Mouse (Mus musculus) liver, embryonic 14.5 days (tissue): ENCODE data around the gene Nenf.

Experiments used
- CTCF ChIP-seq: IDR thresholded peaks from 2 replicates; pipeline ENCODE4 v1.5.1; 2016; ENCODE audit warnings: antibody characterized with exemption, low read depth, control low read depth
- EP300 ChIP-seq: IDR thresholded peaks from 2 replicates; pipeline ENCODE4 v1.6.1; 2016; ENCODE audit warnings: antibody characterized with exemption, low read depth

- TF ChIP-seq CTCF = no peak
- no peak for TF ChIP-seq EP300
These were observed 33.5 kb downstream of the Nenf start for GRCm38 (mm10) chr1:191284502-191284901.
